Mouse (Mus musculus): ENCODE measurements at regions not wholly inside any gene's neighbourhood (a gene's known extent, or its start where the extent isn't known, plus 50 kb on each side); places are given as distances from the start of the nearest gene placed in this dataset.

GRCm38 (mm10) chr2:51448121-51448520 lies 179.2 kb upstream of the Tas2r134 start:
- Histone ChIP-seq H3K4me3 (ENCODE audit: insufficient read depth in 1 of 2, low read depth in 1 of 2, low read length in 2 of 2, poor library complexity in 1 of 2, severe bottlenecking in 1 of 2) (no peak overlapping the region), H3K27ac (ENCODE audit: insufficient read depth, low read depth, low read length, poor library complexity, severe bottlenecking) (peak overlapping the region; percentile 64; the same call in 1 of the 2 replicates), H3K9me3 (ENCODE audit: control insufficient read depth, insufficient read depth, low read depth, low read length) (no peaks in the 10 kb centered on the region), H3K36me3 (ENCODE audit: control insufficient read depth, insufficient read depth, low read length, poor library complexity, severe bottlenecking) (no peaks in the 10 kb centered on the region; the same call in 1 of the 2 replicates), H3K9ac (ENCODE audit: insufficient read depth, low read depth, low read length, poor library complexity, severe bottlenecking) (no peak overlapping the region), H3K4me1 (ENCODE audit: control insufficient read depth in 2 of 2, insufficient read depth in 2 of 2, low read length in 2 of 2, poor library complexity in 1 of 2) (peaks cover 0 to 2% of the 10 kb centered on the region in 2 experiments; a peak in 3 of 4 replicates)
- TF ChIP-seq CHD2 (IDR thresholded peaks at IDR 0.05; ENCODE audit: low read depth, low read length) (no peak), ZNF384 (IDR thresholded peaks at IDR 0.05; ENCODE audit: low read depth, low read length) (no peak), MAFK (IDR thresholded peaks at IDR 0.05; ENCODE audit: insufficient read depth, low read depth, low read length) (no peak), ZC3H11A (IDR thresholded peaks at IDR 0.05; ENCODE audit: borderline replicate concordance, low read depth, low read length) (no peak), HCFC1 (IDR thresholded peaks at IDR 0.05; ENCODE audit: borderline replicate concordance, insufficient read depth, low read length) (no peak)
- in situ Hi-C loops (cut with MboI; ENCODE audit: low sequenced_read_pairs in 2 of 2, unreplicated experiment in 2 of 2): no loop called here
- DNase-seq (ENCODE audit: low read depth, low spot score): peak; percentile 63

GRCm38 (mm10) chr2:51447616-51448015 lies 179.7 kb upstream of the Tas2r134 start:
- H3K27ac ChIP-seq (ENCODE audit: insufficient read depth, low read depth, low read length, poor library complexity, severe bottlenecking): peak overlapping the region; percentile 64; the same call in 1 of the 2 replicates
- H3K36me3 ChIP-seq (ENCODE audit: control insufficient read depth, insufficient read depth, low read length, poor library complexity, severe bottlenecking): no peaks in the 10 kb centered on the region; the same call in 1 of the 2 replicates
- H3K4me3 ChIP-seq (ENCODE audit: insufficient read depth in 1 of 2, low read depth in 1 of 2, low read length in 2 of 2, poor library complexity in 1 of 2, severe bottlenecking in 1 of 2): no peak overlapping the region; a peak in 1 of 4 replicates
- TF ChIP-seq ZC3H11A (IDR thresholded peaks at IDR 0.05; ENCODE audit: borderline replicate concordance, low read depth, low read length) (no peak), ZNF384 (IDR thresholded peaks at IDR 0.05; ENCODE audit: low read depth, low read length) (no peak), MAFK (IDR thresholded peaks at IDR 0.05; ENCODE audit: insufficient read depth, low read depth, low read length) (no peak), HCFC1 (IDR thresholded peaks at IDR 0.05; ENCODE audit: borderline replicate concordance, insufficient read depth, low read length) (no peak), CHD2 (IDR thresholded peaks at IDR 0.05; ENCODE audit: low read depth, low read length) (no peak)
- peaks cover 0 to 2% of the 10 kb centered on the region in 2 experiments; a peak in 3 of 4 replicates for H3K4me1 ChIP-seq (ENCODE audit: control insufficient read depth in 2 of 2, insufficient read depth in 2 of 2, low read length in 2 of 2, poor library complexity in 1 of 2)
- H3K9me3 ChIP-seq (ENCODE audit: control insufficient read depth, insufficient read depth, low read depth, low read length): no peaks in the 10 kb centered on the region
- DNase-seq (ENCODE audit: low read depth, low spot score): peak; percentile 87
- in situ Hi-C loops (cut with MboI; ENCODE audit: low sequenced_read_pairs in 2 of 2, unreplicated experiment in 2 of 2): no loop called here
- H3K9ac ChIP-seq (ENCODE audit: insufficient read depth, low read depth, low read length, poor library complexity, severe bottlenecking): no peak overlapping the region

- in situ Hi-C loops (cut with MboI; ENCODE audit: low sequenced_read_pairs in 2 of 2, unreplicated experiment in 2 of 2): no loop called here
- Histone ChIP-seq H3K36me3 (ENCODE audit: control insufficient read depth, insufficient read depth, low read length, poor library complexity, severe bottlenecking) (no peaks in the 10 kb centered on the region; the same call in 1 of the 2 replicates), H3K9me3 (ENCODE audit: control insufficient read depth, insufficient read depth, low read depth, low read length) (no peaks in the 10 kb centered on the region), H3K9ac (ENCODE audit: insufficient read depth, low read depth, low read length, poor library complexity, severe bottlenecking) (no peak overlapping the region), H3K4me3 (ENCODE audit: insufficient read depth in 1 of 2, low read depth in 1 of 2, low read length in 2 of 2, poor library complexity in 1 of 2, severe bottlenecking in 1 of 2) (no peak overlapping the region), H3K4me1 (ENCODE audit: control insufficient read depth in 2 of 2, insufficient read depth in 2 of 2, low read length in 2 of 2, poor library complexity in 1 of 2) (peaks cover 0 to 2% of the 10 kb centered on the region in 2 experiments; a peak in 3 of 4 replicates), H3K27ac (ENCODE audit: insufficient read depth, low read depth, low read length, poor library complexity, severe bottlenecking) (no peak overlapping the region)
- TF ChIP-seq HCFC1 (IDR thresholded peaks at IDR 0.05; ENCODE audit: borderline replicate concordance, insufficient read depth, low read length): no peak
- DNase-seq (ENCODE audit: low read depth, low spot score): no peak
Observed at GRCm38 (mm10) chr2:51444386-51445080, 182.8 kb upstream of the Tas2r134 start.

- peaks cover 0 to 2% of the 10 kb centered on the region in 2 experiments; a peak in 3 of 4 replicates for H3K4me1 ChIP-seq (ENCODE audit: control insufficient read depth in 2 of 2, insufficient read depth in 2 of 2, low read length in 2 of 2, poor library complexity in 1 of 2)
- DNase-seq (ENCODE audit: low read depth, low spot score): no peak
- in situ Hi-C loops (cut with MboI; ENCODE audit: low sequenced_read_pairs in 2 of 2, unreplicated experiment in 2 of 2): no loop called here
- no peaks in the 10 kb centered on the region for H3K9me3 ChIP-seq (ENCODE audit: control insufficient read depth, insufficient read depth, low read depth, low read length)
- TF ChIP-seq MAFK (IDR thresholded peaks at IDR 0.05; ENCODE audit: insufficient read depth, low read depth, low read length) (no peak), ZC3H11A (IDR thresholded peaks at IDR 0.05; ENCODE audit: borderline replicate concordance, low read depth, low read length) (no peak), HCFC1 (IDR thresholded peaks at IDR 0.05; ENCODE audit: borderline replicate concordance, insufficient read depth, low read length) (no peak), ZNF384 (IDR thresholded peaks at IDR 0.05; ENCODE audit: low read depth, low read length) (no peak), CHD2 (IDR thresholded peaks at IDR 0.05; ENCODE audit: low read depth, low read length) (no peak)
- H3K36me3 ChIP-seq (ENCODE audit: control insufficient read depth, insufficient read depth, low read length, poor library complexity, severe bottlenecking): no peaks in the 10 kb centered on the region; the same call in 1 of the 2 replicates
- H3K4me3 ChIP-seq (ENCODE audit: insufficient read depth in 1 of 2, low read depth in 1 of 2, low read length in 2 of 2, poor library complexity in 1 of 2, severe bottlenecking in 1 of 2): no peak overlapping the region
- no peak overlapping the region for H3K27ac ChIP-seq (ENCODE audit: insufficient read depth, low read depth, low read length, poor library complexity, severe bottlenecking)
- H3K9ac ChIP-seq (ENCODE audit: insufficient read depth, low read depth, low read length, poor library complexity, severe bottlenecking): no peak overlapping the region
Observed at GRCm38 (mm10) chr2:51443946-51444345, 183.4 kb upstream of the Tas2r134 start.

All from ES-E14 (cell line).